Mouse (Mus musculus) cortical plate, adult 2 months (tissue): ENCODE measurements around the gene Sept4.

Source experiments
- CTCF ChIP-seq: fragments of 200-500 bp; IDR thresholded peaks from 2 replicates; pipeline ENCODE4 v1.5.1; 2011; ENCODE audit warnings: mild to moderate bottlenecking, control low read depth, low read length; ENCODE audit not compliant: insufficient read depth; ENCODE audit errors: extremely low read depth
- POLR2A ChIP-seq: fragments of 200-500 bp; IDR thresholded peaks from 2 replicates; pipeline ENCODE4 v1.6.1; 2011; ENCODE audit warnings: mild to moderate bottlenecking, low read length, control low read depth; ENCODE audit not compliant: insufficient read depth; ENCODE audit errors: extremely low read depth

DNA sequence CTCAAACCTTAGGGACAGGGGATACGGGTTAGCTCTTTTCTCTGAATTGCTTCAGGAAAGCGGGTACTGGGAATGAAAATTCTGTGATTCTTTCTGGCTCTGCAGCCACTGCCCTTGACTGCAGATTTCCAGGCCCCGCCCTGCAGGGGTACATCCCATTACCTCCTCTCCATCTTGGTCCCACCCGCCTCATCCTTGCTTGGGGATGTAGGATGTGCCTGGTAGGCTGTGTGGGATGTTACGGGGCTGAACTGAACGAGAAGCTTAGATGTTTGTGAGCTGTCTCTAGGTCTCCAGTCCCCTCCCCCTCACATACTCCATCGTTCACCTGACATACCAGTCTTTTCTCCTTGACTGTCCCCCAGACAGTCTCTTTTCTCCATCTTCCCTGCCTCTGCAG, 27.3 kb downstream of the Sept4 start:
- no peak for TF ChIP-seq CTCF
- no peak for TF ChIP-seq POLR2A
